Mouse (Mus musculus): ENCODE measurements at regions not wholly inside any gene's neighbourhood (a gene's known extent, or its start where the extent isn't known, plus 50 kb on each side); places are given as distances from the start of the nearest gene placed in this dataset.

- no peak for TF ChIP-seq CTCF (IDR thresholded peaks at IDR 0.05; ENCODE audit: low read depth)
- TF ChIP-seq EP300 (optimal IDR thresholded peaks at IDR 0.05): no peak
These were observed 229.8 kb upstream of the Pex5l start for GRCm38 (mm10) chr3:33372806-33373205.

Data from stomach, postnatal 0 days (tissue).